Mouse (Mus musculus): ENCODE results near the gene Ankrd66. TPM values are rescaled to one million over a fixed set of nuclear protein-coding genes. Genes with fewer than 3 reads are reported as not detected.

Gene Ankrd66
- polyA plus RNA-seq (2017; shearing (Covaris generic)) = not detected

GRCm38 (mm10) chr17:43543539-43543938, at the start of gene Ankrd66:
Gene Ankrd66 (minus strand): TSS chr17:43543639.

GRCm38 (mm10) chr17:43567992-43568888, 24.8 kb upstream of the Ankrd66 start, which contains the start of gene Pla2g7:
Gene Pla2g7 (plus strand): TSS chr17:43568098.

GRCm38 (mm10) chr17:43502592-43502991, 40.8 kb downstream of the Ankrd66 start, which contains the start of gene Mep1a:
Gene Mep1a (minus strand): TSS chr17:43502812.

Other genes starting within 250 kb of the Ankrd66 start
- under 1 TPM; 0.37 to 0.65 TPM for gene Adgrf5, start 183.2 kb downstream of the Ankrd66 start, polyA plus RNA-seq (2017; shearing (Covaris generic))
- gene Mep1a, start 40.8 kb downstream of the Ankrd66 start, polyA plus RNA-seq (2017; shearing (Covaris generic)) = under 1 TPM in 1 of 2 experiments, not detected in 1; 0.12 TPM
- 1 to 10 TPM; 3.7 to 4.7 TPM for gene Pla2g7, start 24.5 kb upstream of the Ankrd66 start, polyA plus RNA-seq (2017; shearing (Covaris generic))
- not detected for gene Tdrd6, start 86.7 kb upstream of the Ankrd66 start, polyA plus RNA-seq (2017; shearing (Covaris generic))
- 10 to 100 TPM in 1 of 2 experiments, 1 to 10 TPM in 1; 4.7 to 12.6 TPM for gene Slc25a27, start 123.6 kb upstream of the Ankrd66 start, polyA plus RNA-seq (2017; shearing (Covaris generic))
- 1 to 10 TPM; 1.1 to 1.5 TPM for gene Cyp39a1, start 123.8 kb upstream of the Ankrd66 start, polyA plus RNA-seq (2017; shearing (Covaris generic))

All from inflammation-experienced regulatory T-cells (primary cell).